Mouse (Mus musculus) adipocyte (in vitro differentiated cells): ENCODE measurements around the gene Armc9.

Source experiments
- DNase-seq: peaks from one replicate; pipeline ENCODE4 v3.0.0-alpha.2; 2016; ENCODE audit warnings: low spot score

The Armc9 gene

DNA sequence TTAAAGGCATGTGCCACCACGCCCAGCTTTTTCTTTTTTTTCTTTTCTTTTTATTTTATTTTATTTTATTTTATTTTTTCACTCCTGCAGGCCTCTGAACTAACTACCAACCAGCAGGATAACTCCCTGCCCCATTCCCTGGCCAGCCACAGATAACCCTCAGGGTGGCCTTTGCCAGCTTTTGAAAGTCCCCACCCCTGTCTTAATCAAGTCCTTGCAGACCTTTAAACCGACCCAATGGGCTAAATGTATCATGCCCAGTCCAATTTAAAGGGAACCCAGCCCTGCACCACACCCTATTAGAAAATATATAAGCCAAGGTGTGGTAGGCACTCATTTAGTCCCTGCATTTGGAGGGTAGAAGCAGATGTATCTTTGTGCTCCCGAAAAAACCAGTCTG is 157.7 kb downstream of the Armc9 start:
- DNase-seq, result no peak

DNA sequence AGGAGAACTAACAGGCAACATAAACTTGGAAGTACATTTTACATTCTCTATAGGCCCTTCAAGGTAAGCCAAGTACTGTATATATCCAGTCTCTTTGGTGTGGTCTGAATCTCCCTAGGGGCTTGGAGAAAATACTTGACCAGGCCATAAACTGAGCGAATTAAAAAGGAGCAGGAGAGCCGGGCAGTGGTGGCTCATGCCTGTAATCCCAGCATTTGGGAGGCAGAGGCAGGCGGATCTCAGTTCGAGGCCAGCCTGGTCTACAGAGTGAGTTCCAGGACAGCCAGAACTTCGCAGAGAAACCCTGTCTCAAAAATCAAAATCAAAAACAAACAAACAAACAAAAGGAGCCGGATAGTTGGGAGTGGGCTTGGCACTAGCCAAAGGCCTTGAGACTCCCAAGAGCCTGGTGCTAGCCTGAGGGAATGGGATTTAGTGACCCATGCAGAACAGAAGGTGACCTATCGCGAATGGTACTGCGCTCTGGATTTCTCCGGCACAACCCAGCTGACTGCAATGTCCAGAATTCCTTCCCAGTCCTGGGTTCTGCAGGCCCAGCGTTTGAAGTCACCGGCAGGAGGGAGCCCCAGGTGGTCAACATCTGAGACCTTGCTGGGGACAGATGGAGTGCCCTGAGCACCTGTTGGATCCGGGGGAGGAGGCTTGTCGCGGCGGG is 158.7 kb downstream of the Armc9 start:
- DNase-seq, result no peak

DNA sequence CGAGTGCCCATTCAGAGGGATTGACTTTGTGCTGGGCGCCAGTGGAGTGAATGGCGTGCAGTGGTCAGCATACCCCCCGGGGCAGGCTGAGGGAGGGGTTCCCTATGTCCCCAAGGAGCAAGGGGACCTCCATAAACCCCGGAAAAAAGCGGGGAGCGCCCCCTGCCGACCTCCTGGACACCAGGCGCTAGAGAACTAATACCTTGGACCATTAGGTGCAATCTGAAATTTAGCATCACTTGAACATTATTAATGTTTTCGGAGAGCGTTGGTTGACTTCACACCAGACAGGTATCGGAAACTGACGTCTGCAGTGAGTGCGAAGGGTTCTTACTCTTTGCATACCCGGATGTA is 159.2 kb downstream of the Armc9 start:
- no peak for DNase-seq

DNA sequence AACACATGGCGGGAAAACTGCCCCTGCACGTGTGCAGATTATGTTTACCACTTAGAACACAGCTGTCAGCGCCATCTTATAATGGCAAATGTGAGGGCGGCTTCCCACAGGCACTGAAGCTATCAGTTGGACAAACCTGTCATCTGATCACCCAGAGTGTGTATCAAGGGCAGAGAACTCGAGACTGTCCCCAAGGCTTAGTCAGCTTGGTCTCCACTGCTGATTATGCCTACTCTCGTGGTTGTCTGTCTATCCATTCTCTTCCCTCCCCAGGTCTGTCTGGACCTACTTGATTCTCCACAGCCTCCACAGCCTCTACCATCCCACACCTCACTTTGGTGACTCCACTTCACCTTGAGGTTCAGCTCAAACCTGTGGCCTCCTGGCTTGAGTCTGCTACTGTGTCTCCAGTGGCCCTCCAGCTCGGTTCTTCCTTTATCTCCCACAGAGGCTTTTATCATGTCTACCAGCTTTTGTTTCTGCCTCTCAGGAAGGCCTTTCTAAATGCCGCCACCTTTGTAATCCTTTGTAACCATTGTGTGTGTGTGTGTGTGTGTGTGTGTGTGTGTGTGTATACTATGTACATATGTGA is 166.3 kb downstream of the Armc9 start:
- DNase-seq, result no peak
